Mouse (Mus musculus) forebrain, embryonic 16.5 days (tissue): ENCODE measurements around the gene Arhgef16. TPM values are rescaled to one million over a fixed set of nuclear protein-coding genes. Genes with fewer than 3 reads are reported as not detected.
A peak's percentile ranks its signal among the peaks of the same experiment; 100 is the strongest.

Source experiments
- ATAC-seq: fragments of 200-750 bp; cut with Nextera tagmentation; 2 replicates; pipeline ENCODE4 v1.8.0; 2017; ENCODE audit warnings: mild to moderate bottlenecking, moderate library complexity
- H3K27ac ChIP-seq: fragments of 300-500 bp; sonication (generic); 2 replicates; pipeline ENCODE4 v1.5.1; 2014; ENCODE audit warnings: low read length, control low read depth
- H3K27me3 ChIP-seq: fragments of 300-500 bp; sonication (generic); replicated peaks from 2 replicates; pipeline ENCODE4 v1.6.1; 2014; ENCODE audit warnings: low read length; ENCODE audit not compliant: control insufficient read depth, insufficient read depth
- H3K36me3 ChIP-seq: fragments of 300-500 bp; sonication (generic); 2 replicates; pipeline ENCODE4 v1.6.1; 2014; ENCODE audit not compliant: control insufficient read depth, insufficient read depth
- H3K4me1 ChIP-seq: fragments of 300-500 bp; sonication (generic); replicated peaks from 2 replicates; pipeline ENCODE4 v1.6.1; 2014; ENCODE audit warnings: low read length; ENCODE audit not compliant: control insufficient read depth, insufficient read depth
- H3K4me2 ChIP-seq: fragments of 300-500 bp; sonication (generic); 2 replicates; pipeline ENCODE4 v1.6.1; 2014; ENCODE audit warnings: mild to moderate bottlenecking, low read length, control low read depth
- H3K4me3 ChIP-seq: fragments of 300-500 bp; sonication (generic); replicated peaks from 2 replicates; pipeline ENCODE4 v1.5.1; 2014; ENCODE audit warnings: mild to moderate bottlenecking, low read length, control low read depth
- H3K9ac ChIP-seq: fragments of 300-500 bp; sonication (generic); replicated peaks from 2 replicates; pipeline ENCODE4 v1.6.1; 2014; ENCODE audit warnings: low read depth, low read length, control low read depth
- H3K9me3 ChIP-seq: fragments of 300-500 bp; sonication (generic); 2 replicates; pipeline ENCODE4 v1.6.1; 2016; ENCODE audit warnings: low read length; ENCODE audit not compliant: control insufficient read depth
- WGBS: fragments of 180-500 bp; shearing (Covaris S2); extraction: QIAGEN DNeasy Blood & Tissue Kit; methylation state at CpG from one replicate; pipeline ENCODE4 v1.1.7; 2014; 5-methylcytosine and 5-hydroxymethylcytosine counted together
- polyA plus RNA-seq: library from polyadenylated mRNA; unstranded; fragments of >200 nt; fragmentation: Nextera tagmentation; extraction: Ambion mirVana; gene quantifications from 2 replicates; pipeline ENCODE4 v1.2.1, GENCODE M21; 2015

Gene Arhgef16
- polyA plus RNA-seq, 1 experiment from 2014 or later = 0.89 TPM

DNA sequence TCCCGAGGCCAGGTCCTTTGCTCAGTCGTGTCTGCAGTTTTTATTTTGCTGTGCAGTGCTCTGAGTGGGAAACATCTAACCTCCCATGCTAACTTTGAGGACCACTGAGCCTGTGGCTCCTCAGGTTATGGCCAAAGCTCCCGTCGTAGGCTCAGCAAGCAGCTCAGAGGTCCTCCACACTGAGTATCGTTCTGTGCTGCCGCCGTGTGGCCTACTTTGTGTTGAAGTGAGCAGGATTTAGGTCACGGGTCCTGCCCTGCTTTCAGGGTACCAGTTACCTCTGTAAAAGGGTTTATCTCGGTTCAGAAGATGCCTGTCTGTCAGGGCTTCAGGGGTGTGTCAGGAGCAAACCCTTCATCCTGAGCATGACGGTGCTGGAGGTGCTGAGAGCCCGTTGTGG is 60.9 kb downstream of the Arhgef16 start:
- Histone ChIP-seq H3K9me3 (no peaks in the 10 kb centered on the region), H3K9ac (no peak overlapping the region), H3K4me1 (peaks cover 12% of the 10 kb centered on the region), H3K4me2 (no peak overlapping the region), H3K4me3 (no peak overlapping the region), H3K36me3 (no peaks in the 10 kb centered on the region), H3K27ac (no peak overlapping the region), H3K27me3 (no peaks in the 10 kb centered on the region)
- no peak for ATAC-seq
- 65% methylated on average over 11 of the region's 11 CpGs for WGBS

DNA sequence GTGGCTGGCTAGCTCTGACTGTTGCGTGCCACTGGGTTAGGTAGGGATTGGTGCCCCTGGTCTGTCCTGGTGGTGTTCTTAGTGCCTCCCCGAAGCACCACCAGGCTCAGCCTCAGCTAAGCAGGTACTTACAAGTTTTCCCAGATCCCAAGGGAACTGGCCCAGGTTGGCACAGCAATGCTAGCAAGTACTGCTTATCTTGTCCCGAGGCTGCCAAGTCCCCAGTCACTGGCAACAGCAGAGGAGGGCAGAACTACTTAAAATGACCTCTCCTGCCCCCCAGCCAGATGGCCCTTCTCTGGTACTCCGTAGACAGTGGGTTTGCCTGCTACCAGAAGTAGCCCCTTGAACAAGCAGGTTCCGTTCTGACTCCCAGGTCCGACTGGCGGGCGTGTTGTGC is 62.3 kb downstream of the Arhgef16 start:
- H3K4me1 ChIP-seq = peaks cover 12% of the 10 kb centered on the region
- no peak overlapping the region for H3K27ac ChIP-seq
- H3K36me3 ChIP-seq = no peaks in the 10 kb centered on the region
- H3K9ac ChIP-seq = no peak overlapping the region
- no peak overlapping the region for H3K4me3 ChIP-seq
- WGBS = 86% methylated on average over 8 of the region's 8 CpGs
- no peak overlapping the region for H3K4me2 ChIP-seq
- no peaks in the 10 kb centered on the region for H3K27me3 ChIP-seq
- no peaks in the 10 kb centered on the region for H3K9me3 ChIP-seq
- no peak for ATAC-seq

- peak; percentile 52 for ATAC-seq
- no peaks in the 10 kb centered on the region for H3K27me3 ChIP-seq
- peak overlapping the region; percentile 12; the same call in 1 of the 2 replicates for H3K4me3 ChIP-seq
- peak overlapping the region; percentile 40 for H3K9ac ChIP-seq
- no peaks in the 10 kb centered on the region for H3K36me3 ChIP-seq
- no peak overlapping the region for H3K27ac ChIP-seq
- peak overlapping the region; percentile 43 for H3K4me2 ChIP-seq
- 4% methylated on average over 9 of the region's 9 CpGs for WGBS
- peaks cover 12% of the 10 kb centered on the region for H3K4me1 ChIP-seq
- no peaks in the 10 kb centered on the region for H3K9me3 ChIP-seq
Measured at GRCm38 (mm10) chr4:154237306-154237705, 64.2 kb downstream of the Arhgef16 start.

- no peaks in the 10 kb centered on the region for H3K36me3 ChIP-seq
- peaks cover 12% of the 10 kb centered on the region for H3K4me1 ChIP-seq
- H3K9ac ChIP-seq = no peak overlapping the region; the same call in 1 of the 2 replicates
- 0 out of 2 replicates have a peak, but pooled peaks have one; percentile 8 for ATAC-seq
- H3K4me2 ChIP-seq = peak overlapping the region; percentile 43
- 5% methylated on average over 10 of the region's 10 CpGs for WGBS
- no peak overlapping the region for H3K27ac ChIP-seq
- H3K9me3 ChIP-seq = no peaks in the 10 kb centered on the region
- H3K4me3 ChIP-seq = 0 out of 2 replicates have a peak overlapping the region, but pooled peaks have one; percentile 12
- H3K27me3 ChIP-seq = no peaks in the 10 kb centered on the region
Measured at GRCm38 (mm10) chr4:154236893-154237292, 64.6 kb downstream of the Arhgef16 start.

DNA sequence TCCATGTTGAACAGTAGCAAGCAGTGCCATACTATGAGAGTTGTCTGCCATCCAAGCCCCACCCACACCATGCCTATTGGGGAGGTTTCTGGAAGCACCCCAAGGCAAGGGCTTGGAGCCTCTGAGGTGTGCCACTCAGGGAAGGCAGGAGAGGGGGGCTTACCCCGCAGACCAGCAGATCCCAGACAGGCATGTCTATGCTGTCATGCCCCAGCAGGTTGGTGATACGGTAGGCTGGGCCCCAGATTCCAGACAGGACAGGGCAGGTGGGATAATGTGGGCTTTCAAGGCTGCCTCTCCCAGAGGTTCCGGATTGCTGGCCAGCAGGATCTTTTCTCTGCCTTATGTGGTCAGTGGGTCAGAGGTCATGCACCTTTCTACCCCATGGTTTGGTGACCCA is 65.5 kb downstream of the Arhgef16 start:
- Histone ChIP-seq H3K27ac (no peak overlapping the region), H3K4me1 (peaks cover 12% of the 10 kb centered on the region), H3K4me3 (no peak overlapping the region), H3K4me2 (no peak overlapping the region), H3K36me3 (no peaks in the 10 kb centered on the region), H3K9me3 (no peaks in the 10 kb centered on the region), H3K27me3 (no peaks in the 10 kb centered on the region), H3K9ac (no peak overlapping the region)
- 71% methylated on average over 3 of the region's 3 CpGs for WGBS
- no peak for ATAC-seq

GRCm38 (mm10) chr4:154232295-154232694 is 69.2 kb downstream of the Arhgef16 start:
- no peaks in the 10 kb centered on the region for H3K36me3 ChIP-seq
- no peaks in the 10 kb centered on the region for H3K9me3 ChIP-seq
- 82% methylated on average over 4 of the region's 4 CpGs for WGBS
- H3K4me1 ChIP-seq = peaks cover 7% of the 10 kb centered on the region
- H3K27ac ChIP-seq = no peak overlapping the region
- no peak for ATAC-seq
- no peak overlapping the region for H3K4me3 ChIP-seq
- H3K9ac ChIP-seq = no peak overlapping the region
- H3K4me2 ChIP-seq = no peak overlapping the region
- H3K27me3 ChIP-seq = no peaks in the 10 kb centered on the region

DNA sequence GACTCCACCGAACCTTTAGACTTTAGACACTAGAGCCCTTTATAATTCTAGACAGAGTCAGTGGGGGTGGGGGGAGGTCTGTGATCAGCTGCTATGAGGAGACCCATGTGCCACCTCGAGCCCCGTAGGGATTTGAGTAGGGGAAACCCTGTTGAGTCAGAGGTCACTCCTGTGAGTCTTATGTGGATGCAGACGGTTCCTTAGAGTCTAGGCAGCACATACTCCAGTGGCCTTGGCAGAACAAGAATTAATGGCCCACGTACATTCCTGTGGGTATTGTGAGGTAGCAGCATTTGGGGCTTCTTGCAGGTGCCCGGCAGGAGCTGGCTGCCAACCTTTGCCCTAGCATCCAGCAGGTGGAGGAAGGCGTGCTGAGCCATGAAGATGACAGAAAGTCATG is 70.1 kb downstream of the Arhgef16 start:
- no peaks in the 10 kb centered on the region for H3K4me1 ChIP-seq
- H3K9me3 ChIP-seq = no peaks in the 10 kb centered on the region
- H3K4me2 ChIP-seq = no peak overlapping the region
- H3K9ac ChIP-seq = no peak overlapping the region
- H3K36me3 ChIP-seq = no peaks in the 10 kb centered on the region
- no peaks in the 10 kb centered on the region for H3K27me3 ChIP-seq
- H3K27ac ChIP-seq = no peak overlapping the region
- 87% methylated on average over 7 of the region's 7 CpGs for WGBS
- no peak for ATAC-seq
- H3K4me3 ChIP-seq = no peak overlapping the region

- no peak overlapping the region for H3K27ac ChIP-seq
- no peak overlapping the region for H3K4me2 ChIP-seq
- ATAC-seq = no peak
- no peaks in the 10 kb centered on the region for H3K36me3 ChIP-seq
- peaks cover 6% of the 10 kb centered on the region for H3K4me1 ChIP-seq
- no peaks in the 10 kb centered on the region for H3K27me3 ChIP-seq
- 92% methylated on average over 9 of the region's 9 CpGs for WGBS
- H3K9me3 ChIP-seq = no peaks in the 10 kb centered on the region
- no peak overlapping the region for H3K9ac ChIP-seq
- no peak overlapping the region for H3K4me3 ChIP-seq
Measured at GRCm38 (mm10) chr4:154229569-154229968, 71.9 kb downstream of the Arhgef16 start.
